Mouse (Mus musculus) megakaryocyte, embryonic 14.5 days (primary cell): Measurements from ENCODE around the gene Msx3.

Experiments used
- FLI1 ChIP-seq: IDR thresholded peaks from 2 replicates; pipeline ENCODE4 v1.6.1; 2012; ENCODE audit warnings: low read length, inconsistent platforms, mixed read lengths
- GATA1 ChIP-seq: IDR thresholded peaks from 3 replicates; pipeline ENCODE4 v1.6.1; 2012; ENCODE audit warnings: mixed read lengths, low read length, inconsistent platforms, borderline replicate concordance

GRCm38 (mm10) chr7:140082242-140082678, 33.4 kb upstream of the Msx3 start, which contains the start of gene Caly:
- TF ChIP-seq GATA1 (no peak), FLI1 (no peak)
